In genomic region chr4:138456536-138456935, GRCm38 (mm10) we compare ENCODE assay signal across 8 mouse cellular contexts. TPM values are rescaled to one million over a fixed set of nuclear protein-coding genes. Genes with fewer than 3 reads are reported as not detected.
A peak's percentile ranks its signal among the peaks of the same experiment; 100 is the strongest.
DNase-seq lines count a peak whose midpoint lies in the region; ATAC-seq and TF ChIP-seq lines count a peak whose summit lies in the region.

No protein-coding gene starts in this region.

- 7% methylated on average over 7 of the region's 8 CpGs for WGBS in embryonic facial prominence, embryonic 11.5 days
- WGBS in intestine, embryonic 14.5 days = 15% methylated on average over 8 of the region's 8 CpGs
- 4% methylated on average over 8 of the region's 8 CpGs for WGBS in neural tube, embryonic 14.5 days

- H3K9me3 ChIP-seq in embryonic facial prominence, embryonic 11.5 days (replicated peaks; ENCODE audit: control insufficient read depth, low read length) = no peaks in the 10 kb centered on the region
- H3K9me3 ChIP-seq in intestine, embryonic 14.5 days (ENCODE audit: control insufficient read depth, low read length) = no peaks in the 10 kb centered on the region
- no peaks in the 10 kb centered on the region for H3K9me3 ChIP-seq in neural tube, embryonic 14.5 days (ENCODE audit: control insufficient read depth, low read length)

- peak overlapping the region; percentile 96 for H3K4me3 ChIP-seq in layer of hippocampus, adult 2 months
- H3K4me3 ChIP-seq in embryonic facial prominence, embryonic 11.5 days (ENCODE audit: low read depth, low read length) = peak overlapping the region; percentile 77
- peak overlapping the region; percentile 88 for H3K4me3 ChIP-seq in intestine, embryonic 14.5 days (ENCODE audit: low read depth, low read length)
- peak overlapping the region; percentile 97 for H3K4me3 ChIP-seq in neural tube, embryonic 14.5 days (ENCODE audit: low read depth, low read length)

- no peak for DNase-seq in layer of hippocampus, adult 2 months (ENCODE audit: low spot score in 2 of 2)
- no peak for DNase-seq in layer of hippocampus, postnatal 36 days
- no peak for DNase-seq in embryonic facial prominence, embryonic 11.5 days (ENCODE audit: low spot score)
- DNase-seq in intestine, embryonic 14.5 days (ENCODE audit: low spot score) = no peak
- DNase-seq in gastrocnemius, adult 8-10 months (ENCODE audit: low spot score in 2 of 2) = no peak
- DNase-seq in adrenal gland, postnatal 10 days = no peak
- DNase-seq in layer of hippocampus, postnatal 14 days (ENCODE audit: low spot score in 2 of 2) = no peak

- peak overlapping the region; percentile 99 for H3K4me2 ChIP-seq in embryonic facial prominence, embryonic 11.5 days (ENCODE audit: low read depth, low read length)
- H3K4me2 ChIP-seq in intestine, embryonic 14.5 days (ENCODE audit: low read length) = peak overlapping the region; percentile 94
- H3K4me2 ChIP-seq in neural tube, embryonic 14.5 days (ENCODE audit: low read depth, low read length) = peak overlapping the region; percentile 84

- peaks cover 6% of the 10 kb centered on the region for H3K4me1 ChIP-seq in embryonic facial prominence, embryonic 11.5 days (ENCODE audit: control insufficient read depth, insufficient read depth, low read length)
- H3K4me1 ChIP-seq in intestine, embryonic 14.5 days (replicated peaks; ENCODE audit: control insufficient read depth, insufficient read depth, low read length) = peaks cover 44% of the 10 kb centered on the region
- peaks cover 23% of the 10 kb centered on the region for H3K4me1 ChIP-seq in neural tube, embryonic 14.5 days (ENCODE audit: control insufficient read depth, insufficient read depth, low read length)

- no peaks in the 10 kb centered on the region for H3K36me3 ChIP-seq in embryonic facial prominence, embryonic 11.5 days (replicated peaks; ENCODE audit: control insufficient read depth, insufficient read depth, low read depth, low read length)
- peaks cover 13% of the 10 kb centered on the region; the same call in 1 of the 2 replicates for H3K36me3 ChIP-seq in intestine, embryonic 14.5 days (ENCODE audit: control insufficient read depth, insufficient read depth, low read length)
- no peaks in the 10 kb centered on the region for H3K36me3 ChIP-seq in neural tube, embryonic 14.5 days (ENCODE audit: control insufficient read depth, insufficient read depth, low read length)

- ATAC-seq in embryonic facial prominence, embryonic 11.5 days (replicated peaks; ENCODE audit: insufficient number of reproducible peaks, low FRiP score, low TSS enrichment, low read depth) = no peak
- ATAC-seq in intestine, embryonic 14.5 days (replicated peaks; ENCODE audit: low FRiP score, low TSS enrichment, low read depth) = no peak
- ATAC-seq in neural tube, embryonic 14.5 days (ENCODE audit: low read depth) = no peak

- TF ChIP-seq CTCF in layer of hippocampus, adult 2 months (conservative IDR thresholded peaks at IDR 0.05) = peak; percentile 45

- peak overlapping the region; percentile 82; the same call in 1 of the 2 replicates for H3K9ac ChIP-seq in embryonic facial prominence, embryonic 11.5 days (replicated peaks; ENCODE audit: low read length)
- peak overlapping the region; percentile 73 for H3K9ac ChIP-seq in intestine, embryonic 14.5 days (ENCODE audit: low read length)
- H3K9ac ChIP-seq in neural tube, embryonic 14.5 days (replicated peaks; ENCODE audit: low read depth, low read length) = peak overlapping the region; percentile 99

- peak overlapping the region; percentile 99 for H3K27ac ChIP-seq in layer of hippocampus, adult 2 months
- H3K27ac ChIP-seq in embryonic facial prominence, embryonic 11.5 days (replicated peaks; ENCODE audit: low read depth, low read length) = no peak overlapping the region
- no peak overlapping the region for H3K27ac ChIP-seq in intestine, embryonic 14.5 days (ENCODE audit: low read depth)
- H3K27ac ChIP-seq in neural tube, embryonic 14.5 days (ENCODE audit: low read depth, low read length) = peak overlapping the region; percentile 97

- H3K27me3 ChIP-seq in embryonic facial prominence, embryonic 11.5 days (ENCODE audit: control insufficient read depth, insufficient read depth, low read length) = peaks cover 21% of the 10 kb centered on the region
- no peaks in the 10 kb centered on the region for H3K27me3 ChIP-seq in intestine, embryonic 14.5 days (replicated peaks; ENCODE audit: control insufficient read depth, insufficient read depth, low read length)
- H3K27me3 ChIP-seq in neural tube, embryonic 14.5 days (ENCODE audit: control insufficient read depth, insufficient read depth, low read length) = peaks cover 3% of the 10 kb centered on the region; the same call in 1 of the 2 replicates

RNA-seq across cellular contexts. Expression of gene Camk2n1, which starts 2.4 kb away (rescaled TPM):
- 100 to 1,000 TPM; 378 to 385 TPM for total RNA-seq in layer of hippocampus, adult 2 months (2021)
- total RNA-seq in layer of hippocampus, postnatal 36 days (2021) = 100 to 1,000 TPM; 359 to 375 TPM
- polyA plus RNA-seq in embryonic facial prominence, embryonic 11.5 days (2014; fragmentation: Nextera tagmentation; extraction: Ambion mirVana) = 2.4 and 2.7 TPM in 2 replicates
- 5.3 and 5.9 TPM in 2 replicates for polyA plus RNA-seq in intestine, embryonic 14.5 days (2014; fragmentation: Nextera tagmentation; extraction: Ambion mirVana)
- polyA plus RNA-seq in neural tube, embryonic 14.5 days (2014; fragmentation: Nextera tagmentation; extraction: Ambion mirVana) = 19.6 and 25.8 TPM in 2 replicates
- total RNA-seq in gastrocnemius, adult 8-10 months (2022) = 1 to 10 TPM; 3.8 to 6.1 (median 5.3) TPM
- total RNA-seq in adrenal gland, postnatal 10 days (2021) = 10 to 100 TPM; 17.3 to 22.9 TPM
- total RNA-seq in layer of hippocampus, postnatal 14 days (2021) = 100 to 1,000 TPM; 211 to 242 TPM

RNA-seq across cellular contexts. Expression of gene Mul1, which starts 22.1 kb away (rescaled TPM):
- total RNA-seq in layer of hippocampus, adult 2 months (2021) = 10 to 100 TPM; 54.4 to 57.9 TPM
- 10 to 100 TPM; 53.4 to 62.5 TPM for total RNA-seq in layer of hippocampus, postnatal 36 days (2021)
- 15.4 and 18.0 TPM in 2 replicates for polyA plus RNA-seq in embryonic facial prominence, embryonic 11.5 days (2014; fragmentation: Nextera tagmentation; extraction: Ambion mirVana)
- polyA plus RNA-seq in intestine, embryonic 14.5 days (2014; fragmentation: Nextera tagmentation; extraction: Ambion mirVana) = 19.4 and 20.1 TPM in 2 replicates
- polyA plus RNA-seq in neural tube, embryonic 14.5 days (2014; fragmentation: Nextera tagmentation; extraction: Ambion mirVana) = 15.3 and 18.6 TPM in 2 replicates
- total RNA-seq in gastrocnemius, adult 8-10 months (2022) = 10 to 100 TPM; 39.7 to 47.7 (median 43.2) TPM
- total RNA-seq in adrenal gland, postnatal 10 days (2021) = 10 to 100 TPM; 54.7 to 56.9 TPM
- 10 to 100 TPM; 43.4 to 46.7 TPM for total RNA-seq in layer of hippocampus, postnatal 14 days (2021)

Comparison
In these comparisons a context has a peak if more than half of its experiments do, and no peak if none do; other contexts are left out.
1. H3K27ac ChIP-seq: peak in layer of hippocampus, adult 2 months (single experiment) and neural tube, embryonic 14.5 days (single experiment); none in embryonic facial prominence, embryonic 11.5 days (single experiment) and intestine, embryonic 14.5 days (single experiment).
2. RNA of gene Camk2n1, which starts 2.4 kb away (total RNA-seq): 378 to 385 TPM in layer of hippocampus, adult 2 months, 359 to 375 TPM in layer of hippocampus, postnatal 36 days and 211 to 242 TPM in layer of hippocampus, postnatal 14 days; 17.3 to 22.9 TPM in adrenal gland, postnatal 10 days and 3.8 to 6.1 TPM in gastrocnemius, adult 8-10 months; every median in the first group is over 4 times any median in the second.
3. Peak in every context shown above with its lines, with median percentiles within 50 percentile points of each other: H3K4me3 ChIP-seq, H3K4me2 ChIP-seq and H3K9ac ChIP-seq.